Mouse (Mus musculus): ENCODE measurements at regions not wholly inside any gene's neighbourhood (a gene's known extent, or its start where the extent isn't known, plus 50 kb on each side); places are given as distances from the start of the nearest gene placed in this dataset.

DNA sequence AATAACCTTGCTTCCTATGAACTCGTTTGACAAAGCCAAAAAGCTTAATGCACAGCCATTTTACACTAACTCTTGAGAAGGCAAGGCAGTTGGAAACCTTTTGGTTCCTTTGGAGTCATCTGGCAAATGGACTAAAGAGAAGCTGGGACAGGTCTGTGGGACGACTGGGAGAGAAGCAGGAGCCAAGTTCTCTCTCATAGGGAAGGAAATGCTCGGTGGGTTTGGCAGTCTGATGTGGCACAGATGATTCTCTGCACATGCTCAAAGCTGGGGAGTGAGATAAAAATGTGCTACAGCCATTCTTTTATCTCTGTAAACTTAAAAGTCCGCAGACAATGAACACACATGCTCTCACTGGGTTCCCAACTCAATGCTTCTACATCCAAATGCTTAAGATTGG lies 556.2 kb downstream of the Epha4 start:
- DNase-seq = no peak

DNA sequence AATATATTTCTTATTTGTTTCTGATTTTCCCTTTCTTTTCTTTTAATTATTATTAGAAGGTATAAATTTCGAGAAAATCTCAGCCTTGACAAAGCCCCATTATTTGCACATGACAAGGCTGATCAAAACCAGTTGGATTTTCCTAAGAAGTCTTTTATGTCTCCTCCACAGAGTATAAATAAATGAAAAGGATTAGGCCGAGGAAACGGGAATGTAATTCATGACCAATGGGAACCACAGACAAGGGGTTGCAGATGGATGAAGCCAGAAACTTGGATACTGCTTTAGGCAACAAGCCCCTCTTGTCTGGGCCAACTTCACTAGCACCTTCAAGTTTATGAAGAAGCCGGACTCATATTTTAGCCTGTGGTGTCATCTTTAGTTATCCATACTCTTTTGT lies 542.4 kb downstream of the Epha4 start:
- DNase-seq = no peak

DNA sequence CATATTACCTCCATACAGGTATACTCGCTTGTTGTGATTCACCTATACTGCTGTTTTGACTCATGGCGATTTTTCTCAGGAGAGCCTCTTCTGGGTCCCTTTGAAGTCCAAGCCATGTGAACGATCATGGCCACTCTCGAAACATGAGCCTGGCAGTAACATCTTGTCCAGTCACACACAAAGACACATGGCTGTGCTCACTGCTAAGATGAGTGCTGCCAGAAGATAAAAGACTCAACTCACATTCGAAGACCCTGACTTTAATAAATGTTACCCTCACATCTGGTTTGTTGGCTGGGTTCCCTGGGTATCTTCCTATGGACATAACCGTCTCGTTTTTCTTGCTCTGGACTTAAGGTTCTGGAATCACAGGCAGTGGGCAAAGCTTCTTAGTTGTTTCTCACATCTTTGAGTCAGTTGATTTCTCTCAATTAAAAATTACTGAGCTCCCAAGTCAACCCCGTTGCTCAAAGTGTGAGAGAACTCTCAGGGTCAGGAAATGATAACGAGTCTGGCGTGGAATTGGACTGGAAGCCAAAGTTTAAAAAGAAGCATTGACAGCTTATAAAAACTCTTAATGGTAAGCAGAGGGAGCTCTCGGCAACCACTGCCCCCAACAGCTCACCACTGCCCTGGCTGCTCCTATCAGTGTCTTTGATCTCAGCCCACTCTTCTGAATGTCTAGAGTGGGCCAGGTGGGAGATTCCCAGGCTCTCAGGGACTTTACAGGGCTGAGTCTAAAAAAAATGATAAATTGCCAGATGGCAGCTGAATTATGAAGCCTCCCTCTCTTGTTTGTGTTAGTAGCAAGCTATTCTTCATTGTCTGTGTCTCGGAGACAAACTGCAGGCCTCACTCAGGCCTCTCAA lies 539.6 kb downstream of the Epha4 start:
- no peak for DNase-seq

DNA sequence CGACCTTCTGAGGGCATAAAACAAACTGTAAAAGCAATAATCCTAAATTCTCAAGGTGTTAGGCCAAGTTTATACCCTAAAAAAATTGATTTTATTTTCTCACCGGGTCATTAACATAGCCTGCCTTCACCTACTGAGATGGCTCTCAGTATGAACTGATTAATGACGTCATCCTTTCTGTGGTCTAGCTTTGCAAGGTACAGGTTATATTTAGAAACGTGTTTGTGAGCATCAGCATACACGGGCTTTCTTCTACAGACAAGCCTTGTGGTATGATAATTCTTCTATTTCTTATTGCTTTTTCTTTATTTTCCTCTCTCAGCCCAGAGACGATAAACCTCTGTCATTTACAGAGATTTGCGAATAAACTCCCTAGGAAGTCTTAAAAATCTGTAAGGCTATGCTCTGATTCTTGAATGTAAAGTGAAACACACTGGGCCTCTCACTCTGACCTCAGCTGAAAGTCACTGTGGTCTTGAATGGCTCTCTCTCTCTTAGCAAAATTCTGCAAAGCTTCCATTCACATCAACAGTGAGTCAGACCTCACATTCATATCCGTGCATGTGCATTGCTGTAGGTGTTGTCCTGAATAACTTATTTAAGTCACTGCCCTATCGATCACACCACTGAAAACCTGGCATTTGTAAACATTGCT lies 534.3 kb downstream of the Epha4 start:
- no peak for DNase-seq

DNA sequence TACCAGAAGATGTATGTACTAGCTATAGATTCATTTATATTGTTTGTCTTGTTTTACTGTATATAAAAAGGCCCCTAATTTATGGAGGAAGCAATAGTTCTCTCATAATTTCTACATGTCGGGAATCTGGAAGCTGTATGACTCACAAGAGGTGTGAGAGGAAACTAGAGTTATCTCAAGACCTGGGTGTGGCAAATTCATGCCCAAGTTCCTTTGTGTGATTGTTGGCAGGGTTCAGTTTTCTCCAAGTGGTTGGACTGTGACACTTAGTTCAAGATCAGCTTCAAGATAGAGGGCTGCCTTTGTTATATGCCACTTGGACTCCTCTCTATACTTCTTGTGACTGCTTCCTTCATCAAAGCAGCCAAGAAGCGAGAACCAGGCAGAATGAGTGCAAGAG lies 521.1 kb downstream of the Epha4 start:
- no peak for DNase-seq

DNA sequence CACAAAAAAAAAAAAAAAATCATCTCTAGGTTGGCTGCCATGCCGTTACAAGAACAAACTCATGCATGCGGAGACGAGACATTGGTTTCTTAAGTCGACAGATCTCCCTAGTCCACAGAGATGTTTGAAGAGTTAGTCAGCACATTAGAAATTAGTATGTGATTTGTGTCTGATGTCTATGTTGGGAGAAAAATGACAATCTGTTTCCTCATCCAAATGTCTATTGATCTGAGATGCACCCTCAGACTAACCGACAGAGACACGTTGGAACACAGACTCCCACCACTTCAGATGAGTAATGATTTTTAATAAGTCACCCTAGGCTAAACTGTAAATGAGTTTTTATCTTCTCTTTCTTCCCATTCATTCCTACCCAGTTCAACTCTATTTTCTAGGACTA lies 506.9 kb downstream of the Epha4 start:
- DNase-seq = no peak

DNA sequence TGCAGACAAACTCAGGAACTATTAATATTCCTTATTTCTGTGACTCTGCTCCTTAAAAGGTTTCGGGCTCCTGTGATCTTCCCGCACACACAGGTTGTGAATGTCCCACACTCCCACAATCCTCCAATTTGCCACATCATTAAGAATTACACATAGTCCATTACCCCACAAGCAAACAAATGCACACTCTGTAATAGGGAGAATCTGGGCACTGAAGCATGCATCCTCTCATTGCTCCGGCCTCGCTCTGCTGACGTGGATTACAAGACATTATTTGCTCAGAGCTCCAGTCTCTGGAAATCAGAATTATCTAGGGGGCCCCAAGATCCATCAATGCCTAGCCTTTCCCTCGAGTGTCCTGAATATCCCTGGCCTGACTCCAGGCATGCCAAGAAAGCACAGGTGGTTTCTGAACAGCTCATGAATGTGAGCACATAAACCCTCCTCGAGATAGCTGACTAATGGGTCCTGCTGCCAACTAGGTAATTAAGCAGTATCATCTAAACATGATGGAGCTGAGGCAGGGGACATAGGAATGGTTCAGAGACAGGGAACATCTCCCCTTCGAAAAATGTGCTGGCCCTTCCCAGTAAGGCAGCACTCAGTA lies 504.2 kb downstream of the Epha4 start:
- no peak for DNase-seq

DNA sequence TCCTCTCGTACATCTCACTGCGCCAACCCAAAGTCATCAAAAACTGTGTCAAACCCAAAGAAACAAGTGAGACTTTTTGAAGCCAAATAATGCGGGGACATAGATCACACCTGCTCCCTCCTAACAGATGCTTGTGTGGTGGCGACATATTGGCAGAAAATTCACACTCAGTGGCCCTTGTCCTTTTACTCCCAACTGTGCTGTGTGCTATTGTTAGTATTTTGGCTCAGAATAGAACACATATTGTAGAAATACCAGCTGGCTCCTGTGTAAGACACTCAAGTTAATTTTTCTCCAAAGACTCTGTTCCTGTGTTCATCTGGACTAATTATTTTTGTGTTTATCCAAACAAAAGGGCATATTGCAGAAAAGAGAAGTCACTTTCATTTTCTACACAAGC lies 487.2 kb downstream of the Epha4 start:
- peak; percentile 55 for DNase-seq

DNA sequence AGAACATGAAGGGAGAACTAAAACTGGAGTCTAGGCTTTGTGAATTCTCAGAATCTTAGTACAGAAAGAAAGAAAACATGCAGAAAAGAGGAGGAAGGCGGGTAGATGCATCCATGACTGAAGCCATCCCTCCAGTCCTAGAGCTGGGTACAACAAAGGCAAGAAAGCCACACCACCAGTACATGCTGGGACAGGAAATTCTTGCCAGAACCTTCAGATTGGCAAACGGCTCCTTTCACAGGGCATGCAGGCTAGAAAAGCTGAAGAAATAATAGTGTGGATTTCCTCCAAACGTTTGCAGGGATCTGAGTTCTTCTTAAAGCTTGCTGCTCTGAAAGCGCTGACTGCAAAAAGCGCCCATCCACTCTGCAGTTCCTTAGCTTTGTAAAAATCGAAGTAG lies 486.7 kb downstream of the Epha4 start:
- no peak for DNase-seq

DNA sequence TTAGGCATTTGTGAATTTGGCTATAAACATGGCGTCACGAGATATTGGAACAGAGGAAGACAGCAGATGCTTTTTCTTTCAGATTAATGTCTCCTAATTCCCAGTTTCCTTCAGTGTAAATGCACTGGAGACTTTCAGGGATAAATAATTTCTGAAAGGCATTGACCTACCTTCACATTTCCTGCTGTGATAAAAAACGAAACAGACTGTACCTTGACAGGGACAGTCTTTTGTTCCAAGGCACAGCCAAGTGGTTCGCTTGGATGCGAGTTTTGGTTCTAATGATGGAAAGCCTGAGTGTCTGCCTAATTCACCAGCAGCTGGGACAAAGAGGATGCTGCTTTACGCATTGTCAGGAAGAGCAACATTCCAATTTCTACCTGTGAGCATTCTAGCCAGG lies 485.8 kb downstream of the Epha4 start:
- no peak for DNase-seq

DNA sequence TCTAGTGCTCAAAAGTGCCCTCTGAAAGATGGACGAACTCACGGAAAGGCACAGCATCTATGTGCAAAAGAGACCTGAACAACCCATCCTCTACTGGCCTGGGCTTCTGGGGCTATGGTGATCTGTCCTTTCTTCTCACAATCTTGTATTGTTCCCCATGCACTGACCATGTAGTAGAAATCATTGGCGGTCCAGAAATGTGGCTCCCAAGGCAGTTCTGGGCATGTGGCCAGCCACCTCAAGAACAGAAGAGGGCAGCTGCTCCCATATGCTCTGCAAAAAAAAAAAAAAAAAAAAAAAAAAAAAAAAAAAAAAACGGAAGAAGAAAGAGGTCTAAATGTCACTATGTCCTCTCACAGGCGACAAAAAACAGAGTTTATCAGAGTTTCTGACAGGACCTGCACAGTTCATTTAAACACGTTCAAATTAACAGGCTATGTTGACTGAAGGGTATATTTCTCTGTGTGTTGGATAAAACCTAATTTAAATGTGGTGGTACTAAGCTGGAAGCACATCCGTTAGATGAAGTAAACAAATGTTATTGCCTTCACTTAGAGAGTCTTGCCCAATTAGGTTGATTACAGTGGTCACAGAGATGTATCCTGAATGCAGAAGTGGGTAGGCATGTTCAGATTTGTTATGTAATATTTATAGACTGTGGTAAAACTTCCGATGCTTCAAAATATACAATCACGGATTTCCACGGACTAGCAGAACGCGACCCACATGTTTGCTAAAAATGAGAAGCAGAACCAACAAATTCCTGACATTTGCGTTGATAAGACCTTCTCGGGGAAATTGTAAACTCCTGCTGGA lies 470.9 kb downstream of the Epha4 start:
- DNase-seq = peak; percentile 78

DNA sequence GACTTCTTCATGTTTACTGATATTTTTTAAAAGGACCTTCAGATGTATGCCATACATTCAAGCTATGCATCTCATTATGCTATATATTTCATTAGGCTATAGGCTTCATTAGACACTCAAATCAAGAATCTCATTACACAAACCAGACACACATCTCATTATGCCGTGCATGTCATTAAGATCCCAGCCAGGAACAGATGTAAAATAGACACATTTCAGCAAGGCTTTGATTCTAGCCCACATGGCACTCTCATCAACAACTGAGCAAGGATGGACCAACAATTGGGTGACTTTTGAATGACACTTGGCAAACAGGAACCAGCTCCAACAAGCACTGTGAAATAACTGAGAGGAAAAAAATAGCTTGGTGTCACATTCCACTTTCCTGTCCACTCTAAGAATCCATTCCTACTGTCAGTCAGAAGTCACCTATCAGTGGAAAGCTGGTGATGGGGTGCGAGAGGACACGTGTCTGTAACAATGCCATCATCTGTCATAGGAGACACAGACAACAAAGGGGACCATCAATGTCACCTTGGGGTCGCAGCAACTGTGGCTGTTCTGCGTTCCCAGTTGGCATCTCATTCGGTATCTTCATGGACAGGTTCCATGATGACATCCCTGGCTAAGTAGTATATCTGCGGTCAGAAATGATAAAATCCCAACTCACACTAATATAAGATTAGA lies 466.0 kb downstream of the Epha4 start:
- no peak for DNase-seq

DNA sequence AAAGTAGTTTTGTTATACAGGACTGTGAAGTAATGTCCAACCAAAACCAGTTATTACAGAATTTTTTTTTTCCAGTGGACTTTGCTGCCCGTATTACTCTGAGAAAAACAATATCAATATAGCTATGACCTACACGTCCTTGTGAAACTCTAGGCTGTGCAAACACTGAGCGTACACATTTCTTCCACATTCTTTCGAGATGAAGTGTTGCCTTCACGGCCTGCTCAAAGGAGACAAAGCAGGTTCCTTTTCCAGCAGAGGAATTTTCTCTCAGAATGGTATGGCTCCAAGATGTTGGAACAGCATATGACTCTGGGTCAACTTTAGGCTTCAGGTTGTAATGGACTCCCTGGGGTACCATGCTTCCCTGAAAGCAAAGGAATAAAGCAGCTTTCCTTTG lies 463.6 kb downstream of the Epha4 start:
- no peak for DNase-seq

DNA sequence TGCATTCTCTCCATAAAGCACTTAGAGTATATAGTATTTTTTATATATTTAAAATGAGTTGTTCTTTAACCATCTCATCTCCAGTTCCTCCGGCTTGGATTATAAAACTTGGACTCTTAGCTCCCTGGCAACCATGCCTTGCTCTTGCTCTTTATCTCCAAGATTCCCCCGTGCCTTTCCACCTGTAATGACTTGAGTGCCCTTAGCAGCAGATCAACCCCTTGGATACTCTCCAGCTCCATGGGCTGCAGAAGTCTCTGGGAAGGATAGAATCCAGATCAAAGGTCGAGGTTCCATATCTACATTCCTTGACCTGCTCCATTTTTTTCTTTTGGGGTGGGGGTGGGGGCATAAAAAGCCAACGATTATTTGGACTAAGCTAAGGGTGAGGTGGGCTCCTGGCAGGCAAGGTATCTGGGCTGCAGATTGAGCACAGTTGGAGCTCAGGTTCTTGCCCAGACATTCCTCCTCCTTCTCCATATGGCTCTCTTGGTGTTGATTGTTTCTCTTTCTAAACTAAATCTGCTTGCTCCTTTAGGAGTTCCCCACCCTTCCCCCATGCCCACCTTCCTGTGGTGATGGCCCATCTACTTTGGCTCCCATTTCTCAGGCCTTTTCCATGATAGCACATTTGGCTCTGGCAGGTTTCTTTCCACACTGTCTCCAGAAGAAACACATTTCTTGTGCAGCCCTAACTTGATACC lies 460.9 kb downstream of the Epha4 start:
- peak; percentile 78 for DNase-seq

DNA sequence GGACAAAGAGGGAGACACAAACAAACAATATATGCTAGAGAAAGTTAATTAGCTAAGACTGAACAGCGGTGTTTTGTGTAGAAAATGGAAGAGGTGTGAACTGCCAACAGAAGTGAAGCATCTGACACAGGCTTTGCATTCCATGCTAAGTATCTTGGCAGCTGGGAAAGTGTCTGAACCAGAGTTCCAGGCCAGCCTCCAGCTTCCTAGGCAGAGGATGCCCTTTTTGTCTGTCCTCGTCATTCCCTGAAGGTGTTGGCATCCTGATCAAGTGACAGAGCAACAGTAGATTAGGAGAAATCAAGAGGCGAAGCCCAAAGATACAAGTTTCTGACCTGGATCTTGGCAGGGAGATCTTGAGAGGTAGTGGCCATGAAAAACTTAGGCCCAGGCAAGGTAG lies 452.4 kb downstream of the Epha4 start:
- DNase-seq = no peak

DNA sequence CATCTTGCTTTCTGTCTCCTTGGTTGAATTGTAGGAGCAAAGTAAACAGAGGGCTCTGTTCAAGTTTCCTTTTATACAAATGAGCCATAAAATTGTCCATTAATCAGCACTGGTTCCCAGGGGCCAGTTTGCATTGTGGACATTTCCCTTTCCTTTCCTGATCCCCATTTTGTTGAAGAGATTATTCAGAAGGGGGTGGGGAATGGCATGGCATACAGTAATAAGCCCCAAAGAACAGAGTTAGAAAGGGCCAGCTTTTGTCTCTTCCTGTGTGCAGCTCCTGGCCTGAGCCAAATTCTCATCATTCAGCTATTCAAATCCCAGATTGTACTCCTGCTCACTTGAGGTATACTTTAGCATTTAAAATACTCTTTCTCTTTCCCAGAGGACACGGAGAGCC lies 441.8 kb downstream of the Epha4 start:
- no peak for DNase-seq

DNA sequence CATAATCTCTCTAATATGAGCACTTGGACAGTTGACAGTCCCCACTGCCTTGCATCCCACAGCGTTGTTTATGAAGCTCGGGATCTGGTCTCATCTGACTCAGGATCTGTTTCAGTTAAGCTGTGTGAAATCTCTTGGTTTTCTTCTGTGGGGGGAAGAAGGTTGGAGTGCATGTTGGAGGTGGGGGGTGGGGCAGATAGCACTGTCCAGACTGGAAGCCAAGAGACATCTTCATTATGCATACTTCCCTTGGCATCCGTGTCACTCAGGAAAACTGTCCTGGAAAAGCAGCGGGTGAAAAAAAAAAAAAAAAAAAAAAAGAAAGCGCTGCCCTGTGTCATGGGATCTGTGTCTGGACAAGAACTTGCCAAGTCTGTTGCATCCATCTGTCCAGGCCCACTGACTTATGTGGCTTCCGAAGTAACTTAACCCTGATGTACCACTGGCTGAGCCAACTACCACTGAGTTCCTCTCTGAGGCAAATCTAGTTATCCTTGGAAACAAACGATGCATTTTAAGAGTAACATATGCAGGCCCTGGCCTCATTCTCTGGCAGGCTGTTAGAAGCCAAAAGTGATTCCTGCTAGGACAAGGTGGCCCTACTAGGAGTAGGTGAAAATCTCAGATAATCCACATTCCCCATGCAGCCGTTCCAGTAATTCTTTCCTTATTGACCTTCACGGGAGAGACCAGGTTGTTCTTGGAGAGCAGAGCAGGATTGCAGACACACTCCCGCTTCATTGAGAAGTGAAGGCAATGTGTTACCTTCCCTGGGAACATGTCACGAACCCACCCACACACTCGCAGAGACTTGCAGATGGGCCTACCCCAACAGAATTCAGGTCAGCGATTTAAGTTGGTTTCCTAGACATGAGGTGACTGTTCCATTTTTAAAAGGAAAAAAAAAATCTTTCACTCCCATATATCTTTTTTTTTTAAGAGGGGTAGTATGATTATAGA lies 439.7 kb downstream of the Epha4 start:
- DNase-seq = peak; percentile 66

DNA sequence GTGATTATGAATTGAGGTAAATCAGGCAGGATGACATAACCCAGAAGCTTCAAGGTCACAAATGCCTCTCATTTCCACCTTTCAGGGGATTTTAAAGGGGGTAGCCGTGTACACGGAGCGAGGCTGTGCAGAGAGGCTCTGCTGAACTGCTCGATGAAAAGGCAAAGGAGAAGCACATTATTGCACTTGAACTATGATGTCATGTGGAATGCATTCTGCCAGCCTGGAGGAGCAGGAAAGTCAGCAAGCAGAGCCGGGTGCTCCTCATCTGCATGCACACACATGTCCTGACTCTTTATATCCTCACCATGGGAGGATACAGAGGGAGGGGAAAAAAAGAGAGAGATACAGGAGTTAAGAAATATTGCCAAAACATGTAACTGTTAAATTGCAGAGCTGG lies 434.1 kb downstream of the Epha4 start:
- no peak for DNase-seq

DNA sequence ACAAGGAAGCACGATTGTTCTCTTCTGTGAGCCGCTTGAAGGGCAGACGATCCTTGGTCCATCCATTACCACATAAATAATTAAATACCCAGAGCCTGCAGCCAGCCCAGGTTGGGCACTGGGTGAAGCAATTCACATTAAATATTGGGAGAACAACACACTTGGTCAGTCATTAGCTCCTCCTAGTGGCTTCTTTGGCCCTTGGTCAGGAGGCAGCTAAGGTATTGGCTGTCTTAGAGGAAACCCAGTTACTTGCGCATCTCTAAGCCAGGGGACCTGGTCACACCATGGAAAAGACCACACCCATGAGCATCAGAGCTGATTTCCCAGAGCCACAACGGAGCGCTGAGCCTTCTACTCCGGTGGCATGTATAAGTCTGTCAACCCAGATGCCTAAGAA lies 433.2 kb downstream of the Epha4 start:
- peak; percentile 19 for DNase-seq

DNA sequence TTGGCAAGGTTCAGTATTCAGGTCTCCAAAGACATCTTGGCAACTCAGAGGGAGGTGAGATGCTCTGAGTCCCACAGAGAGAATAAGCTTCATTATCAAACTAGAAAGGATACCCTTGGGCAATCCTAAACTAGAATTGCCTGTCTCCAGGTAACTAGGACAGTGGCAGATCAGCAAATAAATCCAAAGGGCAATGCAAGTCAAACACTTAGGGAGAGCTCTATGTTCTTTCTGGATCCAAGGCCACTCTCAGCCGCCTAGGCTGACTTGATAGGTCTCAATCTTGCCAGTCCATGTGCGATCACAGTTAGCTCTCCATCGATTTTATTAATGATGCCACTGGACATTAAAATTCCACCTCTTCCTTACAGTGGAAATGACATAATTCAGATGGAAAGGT lies 432.5 kb downstream of the Epha4 start:
- no peak for DNase-seq

DNA sequence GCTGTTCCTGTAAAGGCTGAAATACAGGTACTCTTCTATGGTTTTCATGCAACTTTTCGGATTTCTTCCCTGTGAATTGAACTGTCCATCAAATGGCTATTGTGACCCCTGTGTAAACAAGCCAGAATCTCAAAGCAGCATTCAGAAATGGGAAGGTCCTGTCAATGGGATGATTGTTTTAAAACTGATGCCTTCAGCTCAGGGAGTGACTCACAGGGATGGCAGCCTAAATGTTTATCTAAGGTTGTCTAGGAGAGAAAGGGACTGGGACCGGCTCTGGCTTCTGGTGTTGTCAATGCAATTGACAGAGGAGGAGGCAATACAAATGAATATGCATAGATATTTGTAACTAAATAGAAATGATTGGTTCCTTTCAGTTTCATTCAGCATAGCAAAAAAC lies 421.3 kb downstream of the Epha4 start:
- no peak for DNase-seq

Data from cerebellum, adult 11 months (tissue).